Mouse (Mus musculus) ES-E14 (cell line): ENCODE data around the gene Zfhx3.

Experiments used
- MAFK ChIP-seq: IDR thresholded peaks from 2 replicates; pipeline ENCODE4 v1.6.1; 2014; ENCODE audit warnings: mild to moderate bottlenecking, low read depth, low read length, inconsistent platforms; ENCODE audit not compliant: insufficient read depth
- ZC3H11A ChIP-seq: IDR thresholded peaks from 2 replicates; pipeline ENCODE4 v1.6.1; 2012; ENCODE audit warnings: low read depth, mild to moderate bottlenecking, inconsistent platforms, low read length, borderline replicate concordance
- ZNF384 ChIP-seq: IDR thresholded peaks from 2 replicates; pipeline ENCODE4 v1.6.1; 2012; ENCODE audit warnings: low read depth, low read length, inconsistent platforms

DNA sequence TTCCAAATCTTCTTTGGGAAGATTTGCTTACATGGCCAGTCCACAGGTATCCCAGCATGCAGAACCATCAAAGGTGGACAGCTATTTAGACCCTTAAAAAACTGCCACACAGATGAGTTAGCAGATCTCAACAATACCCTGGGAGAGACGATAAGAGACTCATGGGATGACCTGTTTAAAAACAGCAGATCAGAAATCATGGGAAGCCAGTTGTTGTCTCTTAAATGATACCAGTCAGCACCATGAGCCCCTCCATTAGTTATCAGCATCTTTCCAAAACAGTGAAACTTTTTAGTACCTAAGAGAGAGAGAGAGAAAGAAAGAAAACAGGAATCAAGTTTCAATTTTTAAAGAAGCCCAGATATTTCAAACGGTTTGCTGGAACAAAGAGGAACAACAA lies 1051.7 kb downstream of the Zfhx3 start:
- TF ChIP-seq MAFK (no peak), ZNF384 (no peak), ZC3H11A (no peak)
